19 mouse cellular contexts compared by ENCODE assay signal in genomic region chr1:186585571-186586164, GRCm38 (mm10).
DNase-seq lines count a peak whose midpoint lies in the region; TF ChIP-seq lines count a peak whose summit lies in the region.
"Had no signal": no experiment of that assay in that cellular context is flagged by ENCODE, and none has a peak within 500 bp of the region (broad histone marks: within the 10 kb centered on the region; RNA-seq: fewer than 3 reads in every experiment).

No protein-coding gene starts in this region.

- TF ChIP-seq CTCF in lung, adult 2 months (IDR thresholded peaks at IDR 0.05; ENCODE audit: insufficient read depth, low read length) = no peak

- no peak for TF ChIP-seq POLR2A in lung, adult 2 months (IDR thresholded peaks at IDR 0.05; ENCODE audit: borderline replicate concordance, extremely low read depth, low read depth, low read length)

- H3K9me3 ChIP-seq in heart, embryonic 10.5 days = no peaks in the 10 kb centered on the region
- H3K9me3 ChIP-seq in limb, embryonic 10.5 days (replicated peaks) = no peaks in the 10 kb centered on the region
- H3K9me3 ChIP-seq: embryonic facial prominence, embryonic 13.5 days; neural tube, embryonic 15.5 days had no signal

- no peaks in the 10 kb centered on the region for H3K36me3 ChIP-seq in heart, embryonic 10.5 days
- no peaks in the 10 kb centered on the region for H3K36me3 ChIP-seq in limb, embryonic 10.5 days
- H3K36me3 ChIP-seq: embryonic facial prominence, embryonic 13.5 days; neural tube, embryonic 15.5 days had no signal

- 29% methylated on average over 2 of the region's 2 CpGs for WGBS in heart, embryonic 10.5 days
- 68% methylated on average over 2 of the region's 2 CpGs for WGBS in lung, adult 2 months
- WGBS in limb, embryonic 10.5 days = 58% methylated on average over 2 of the region's 2 CpGs

- peak overlapping the region; percentile 86 for H3K27ac ChIP-seq in heart, embryonic 10.5 days
- H3K27ac ChIP-seq in limb, embryonic 10.5 days = peak overlapping the region; percentile 26; the same call in 1 of the 2 replicates
- H3K27ac ChIP-seq: embryonic facial prominence, embryonic 13.5 days; hindbrain, embryonic 14.5 days; liver, embryonic 14.5 days; neural tube, embryonic 15.5 days had no signal

- DNase-seq in heart, embryonic 10.5 days (ENCODE audit: low spot score) = no peak
- no peak for DNase-seq in heart, adult 9 months (ENCODE audit: low spot score in 2 of 2)
- peak; percentile 10 for DNase-seq in lung, postnatal 25 days (ENCODE audit: low spot score)
- DNase-seq in lung, adult 2 months = no peak
- DNase-seq in limb, embryonic 10.5 days (ENCODE audit: low spot score) = no peak
- no peak for DNase-seq in layer of hippocampus, adult 9-11 months
- no peak for DNase-seq in thymus, postnatal 25 days
- DNase-seq: adrenal gland, postnatal 10 days; cerebellum, postnatal 10 days; kidney, postnatal 4 days; midbrain, embryonic 14.5 days; spleen, adult 18-20 months; thymus, postnatal 4 days had no signal

- H3K4me1 ChIP-seq in heart, embryonic 10.5 days = peaks cover 49% of the 10 kb centered on the region
- peaks cover 5% of the 10 kb centered on the region for H3K4me1 ChIP-seq in lung, adult 2 months (ENCODE audit: control insufficient read depth, insufficient read depth, low read length)
- peaks cover 8% of the 10 kb centered on the region for H3K4me1 ChIP-seq in limb, embryonic 10.5 days
- H3K4me1 ChIP-seq: megakaryocyte, embryonic 14.5 days; neural tube, embryonic 15.5 days had no signal

- H3K4me3 ChIP-seq in heart, embryonic 10.5 days = no peak overlapping the region
- no peak overlapping the region for H3K4me3 ChIP-seq in lung, adult 2 months (replicated peaks; ENCODE audit: extremely low read depth, low read depth, low read length)
- H3K4me3 ChIP-seq in limb, embryonic 10.5 days = no peak overlapping the region
- H3K4me3 ChIP-seq: embryonic facial prominence, embryonic 13.5 days; megakaryocyte, embryonic 14.5 days; neural tube, embryonic 15.5 days had no signal

- H3K27me3 ChIP-seq in heart, embryonic 10.5 days (ENCODE audit: insufficient read depth, poor library complexity, severe bottlenecking) = no peaks in the 10 kb centered on the region
- H3K27me3 ChIP-seq in limb, embryonic 10.5 days (ENCODE audit: low read depth, poor library complexity, severe bottlenecking) = no peaks in the 10 kb centered on the region
- H3K27me3 ChIP-seq: embryonic facial prominence, embryonic 13.5 days; megakaryocyte, embryonic 14.5 days; neural tube, embryonic 15.5 days; Patski had no signal
